Mouse (Mus musculus): ENCODE measurements at regions not wholly inside any gene's neighbourhood (a gene's known extent, or its start where the extent isn't known, plus 50 kb on each side); places are given as distances from the start of the nearest gene placed in this dataset.

DNA sequence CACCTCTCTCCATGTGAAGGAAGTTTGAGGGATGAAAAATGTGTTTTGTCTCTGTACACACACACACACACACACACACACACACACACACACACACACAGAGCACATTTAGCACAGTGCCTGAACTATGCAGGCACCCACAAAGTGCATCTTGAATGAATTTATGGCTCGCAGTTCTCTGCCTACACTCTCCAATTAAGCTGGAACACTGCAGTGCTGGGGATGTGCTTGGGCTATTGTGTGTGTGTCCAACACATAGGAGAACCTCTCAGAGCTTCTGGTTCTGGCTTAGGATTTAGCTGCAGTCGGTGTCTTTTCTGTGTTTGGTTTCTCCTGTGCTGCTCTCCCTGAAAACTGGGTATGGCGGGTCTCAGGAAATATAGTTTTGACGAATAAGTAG is 83.1 kb downstream of the Hes1 start:
- TF ChIP-seq POLR2A (IDR thresholded peaks at IDR 0.05; ENCODE audit: borderline replicate concordance, control insufficient read depth, low read depth, low read length) (no peak), CTCF (IDR thresholded peaks at IDR 0.05; ENCODE audit: control insufficient read depth, insufficient read depth, low read length) (no peak)
